Mouse (Mus musculus) brain, embryonic 14.5 days (tissue): ENCODE data around the gene Rpf1.

Experiments
- CTCF ChIP-seq: fragments of 200-500 bp; IDR thresholded peaks from 2 replicates; pipeline ENCODE4 v1.5.1; 2012; ENCODE audit warnings: inconsistent platforms, mild to moderate bottlenecking, moderate library complexity, borderline replicate concordance; ENCODE audit not compliant: insufficient read depth, insufficient read length; ENCODE audit errors: extremely low read depth
- POLR2A ChIP-seq: fragments of 200-500 bp; IDR thresholded peaks from 2 replicates; pipeline ENCODE4 v1.6.1; 2012; ENCODE audit warnings: mild to moderate bottlenecking, inconsistent platforms, borderline replicate concordance; ENCODE audit not compliant: poor library complexity, insufficient read depth, insufficient read length, severe bottlenecking; ENCODE audit errors: extremely low read depth

DNA sequence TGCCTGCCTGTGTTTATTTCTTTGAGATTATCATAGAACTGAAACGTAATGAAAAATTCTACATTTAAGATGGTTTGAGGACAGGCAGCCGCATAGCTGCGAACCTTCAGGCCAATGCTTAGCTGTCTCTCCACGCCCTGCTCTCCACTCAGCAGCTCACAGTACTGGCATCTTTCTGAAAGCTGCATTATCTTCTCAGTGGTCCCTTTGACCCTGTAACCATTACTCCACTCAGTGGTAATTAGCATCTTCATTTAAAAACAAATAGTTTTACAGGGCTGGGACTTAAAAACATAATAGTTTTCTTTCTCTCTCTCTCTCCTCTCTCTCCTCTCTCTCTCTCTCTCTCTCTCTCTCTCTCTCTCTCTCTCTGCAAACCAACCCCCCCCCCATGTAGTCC, 48.6 kb downstream of the Rpf1 start:
- TF ChIP-seq POLR2A (no peak), CTCF (no peak)
